Mouse (Mus musculus): ENCODE measurements at regions not wholly inside any gene's neighbourhood (a gene's known extent, or its start where the extent isn't known, plus 50 kb on each side); places are given as distances from the start of the nearest gene placed in this dataset.

GRCm38 (mm10) chrX:99291423-99291963 is 155.6 kb downstream of the Efnb1 start:
- peak; percentile 17 for DNase-seq (ENCODE audit: low spot score)

GRCm38 (mm10) chrX:99287988-99288387 is 152.1 kb downstream of the Efnb1 start:
- no peak for DNase-seq (ENCODE audit: low spot score)

- no peak for DNase-seq (ENCODE audit: low spot score)
These were observed 150.9 kb downstream of the Efnb1 start for GRCm38 (mm10) chrX:99286876-99287275.

- peak; percentile 79 for DNase-seq (ENCODE audit: low spot score)
These were observed 149.7 kb downstream of the Efnb1 start for GRCm38 (mm10) chrX:99285611-99286010.

- DNase-seq (ENCODE audit: low spot score): no peak
These were observed 145.1 kb downstream of the Efnb1 start for GRCm38 (mm10) chrX:99280991-99281390.

- DNase-seq (ENCODE audit: low spot score): peak; percentile 29
These were observed 144.6 kb downstream of the Efnb1 start for GRCm38 (mm10) chrX:99280543-99280942.

GRCm38 (mm10) chrX:99275536-99275935 is 139.6 kb downstream of the Efnb1 start:
- DNase-seq (ENCODE audit: low spot score): no peak

GRCm38 (mm10) chrX:99271908-99272307 is 136.0 kb downstream of the Efnb1 start:
- DNase-seq (ENCODE audit: low spot score): no peak

GRCm38 (mm10) chrX:99249038-99249607 is 113.2 kb downstream of the Efnb1 start:
- DNase-seq (ENCODE audit: low spot score): no peak

- no peak for DNase-seq (ENCODE audit: low spot score)
These were observed 112.3 kb downstream of the Efnb1 start for GRCm38 (mm10) chrX:99248181-99248580.

- no peak for DNase-seq (ENCODE audit: low spot score)
These were observed 110.8 kb downstream of the Efnb1 start for GRCm38 (mm10) chrX:99246704-99247103.

GRCm38 (mm10) chrX:99246051-99246450 is 110.1 kb downstream of the Efnb1 start:
- DNase-seq (ENCODE audit: low spot score): no peak

GRCm38 (mm10) chrX:99245541-99245940 is 109.6 kb downstream of the Efnb1 start:
- DNase-seq (ENCODE audit: low spot score): no peak

- no peak for DNase-seq (ENCODE audit: low spot score)
These were observed 107.3 kb downstream of the Efnb1 start for GRCm38 (mm10) chrX:99243251-99243650.

GRCm38 (mm10) chrX:99241684-99242118 is 105.8 kb downstream of the Efnb1 start:
- no peak for DNase-seq (ENCODE audit: low spot score)

GRCm38 (mm10) chrX:99233035-99233434 is 97.1 kb downstream of the Efnb1 start:
- no peak for DNase-seq (ENCODE audit: low spot score)

- peak; percentile 27 for DNase-seq (ENCODE audit: low spot score)
These were observed 96.4 kb downstream of the Efnb1 start for GRCm38 (mm10) chrX:99232331-99232730.

- DNase-seq (ENCODE audit: low spot score): no peak
These were observed 89.3 kb downstream of the Efnb1 start for GRCm38 (mm10) chrX:99225111-99225752.

GRCm38 (mm10) chrX:99222017-99222416 is 86.1 kb downstream of the Efnb1 start:
- DNase-seq (ENCODE audit: low spot score): no peak

GRCm38 (mm10) chrX:99220674-99221455 is 84.9 kb downstream of the Efnb1 start:
- peak; percentile 8 for DNase-seq (ENCODE audit: low spot score)

GRCm38 (mm10) chrX:99218213-99218612 is 82.3 kb downstream of the Efnb1 start:
- peak; percentile 56 for DNase-seq (ENCODE audit: low spot score)

- DNase-seq (ENCODE audit: low spot score): peak; percentile 60
These were observed 80.9 kb downstream of the Efnb1 start for GRCm38 (mm10) chrX:99216633-99217459.
